Mouse (Mus musculus) kidney, adult 2 months (tissue): ENCODE results near the gene Slc12a5.

Experiments
- CTCF ChIP-seq: fragments of 200-500 bp; conservative IDR thresholded peaks from 2 replicates; pipeline ENCODE4 v1.5.1; 2011; ENCODE audit warnings: low read depth, mild to moderate bottlenecking, control low read depth, low read length, moderate library complexity, mixed read lengths; ENCODE audit not compliant: insufficient read depth, insufficient read length
- POLR2A ChIP-seq: fragments of 200-500 bp; IDR thresholded peaks from one replicate; pipeline ENCODE4 v1.6.1; 2011; ENCODE audit warnings: low read depth, low read length, control low read depth

DNA sequence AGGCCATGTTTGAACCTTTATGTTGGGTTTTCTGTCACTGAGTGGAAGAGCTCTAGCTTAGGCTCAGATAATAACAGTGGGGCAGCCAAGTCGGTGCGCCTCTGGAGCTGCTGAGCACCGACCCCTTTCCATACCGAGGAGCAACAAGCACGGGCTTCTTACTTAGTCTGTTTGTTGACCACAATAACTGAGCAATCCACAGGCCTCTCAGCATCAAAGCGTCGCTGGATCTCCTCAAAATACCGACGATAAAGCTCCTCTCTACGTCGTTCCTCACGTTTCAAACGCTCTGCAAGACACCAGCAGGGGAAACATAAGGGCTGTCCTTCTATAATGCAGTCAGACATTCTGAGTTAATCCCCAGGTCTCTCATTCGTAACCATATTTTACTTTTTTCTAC lies 48.6 kb downstream of the Slc12a5 start:
- TF ChIP-seq CTCF (no peak), POLR2A (no peak)
